Mouse (Mus musculus) gastrocnemius, adult 18-20 months (tissue): ENCODE measurements around the gene Map7. TPM values are rescaled to one million over a fixed set of nuclear protein-coding genes. Genes with fewer than 3 reads are reported as not detected.
A peak's percentile ranks its signal among the peaks of the same experiment; 100 is the strongest.

Source experiments
- DNase-seq: peaks from one replicate; pipeline ENCODE4 v3.0.0; 2021; ENCODE audit warnings: low spot score
- total RNA-seq, 2 experiments: library from RNA; stranded (reverse); gene quantifications; 2 replicates each; pipeline ENCODE4 v1.2.3; 2021

Map7 gene
- total RNA-seq, 2 experiments from 2014 or later = 5.0 to 6.7 TPM

GRCm38 (mm10) chr10:20185264-20185663 lies 37.0 kb downstream of the Map7 start:
- no peak for DNase-seq

- no peak for DNase-seq
These were observed 37.5 kb downstream of the Map7 start for GRCm38 (mm10) chr10:20185806-20186205.

DNA sequence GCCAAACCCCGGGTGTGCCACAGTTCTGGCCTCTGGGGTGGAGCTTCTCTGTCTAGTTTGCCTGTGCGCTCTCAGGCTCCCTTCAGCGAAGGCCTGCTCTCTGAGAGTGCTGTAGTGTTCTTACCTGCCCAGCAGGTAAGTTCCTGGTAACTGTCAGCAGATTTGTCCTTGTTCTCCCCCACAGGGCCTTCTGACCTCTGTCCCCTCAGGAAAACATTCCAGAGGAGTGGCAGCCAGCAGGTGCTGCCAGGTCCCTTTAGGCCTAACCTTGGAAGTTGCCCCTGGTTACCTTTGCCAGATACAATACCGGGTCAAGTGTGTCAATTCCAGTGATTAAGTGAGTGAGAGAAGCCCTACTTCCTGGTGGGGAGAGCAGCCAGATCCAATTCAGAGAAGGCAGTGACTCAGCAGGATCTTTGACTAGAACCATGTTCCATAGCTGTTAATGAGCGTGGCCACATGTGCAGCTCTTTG lies 38.6 kb downstream of the Map7 start:
- DNase-seq = no peak

GRCm38 (mm10) chr10:20190139-20190747 lies 42.0 kb downstream of the Map7 start:
- no peak for DNase-seq

DNA sequence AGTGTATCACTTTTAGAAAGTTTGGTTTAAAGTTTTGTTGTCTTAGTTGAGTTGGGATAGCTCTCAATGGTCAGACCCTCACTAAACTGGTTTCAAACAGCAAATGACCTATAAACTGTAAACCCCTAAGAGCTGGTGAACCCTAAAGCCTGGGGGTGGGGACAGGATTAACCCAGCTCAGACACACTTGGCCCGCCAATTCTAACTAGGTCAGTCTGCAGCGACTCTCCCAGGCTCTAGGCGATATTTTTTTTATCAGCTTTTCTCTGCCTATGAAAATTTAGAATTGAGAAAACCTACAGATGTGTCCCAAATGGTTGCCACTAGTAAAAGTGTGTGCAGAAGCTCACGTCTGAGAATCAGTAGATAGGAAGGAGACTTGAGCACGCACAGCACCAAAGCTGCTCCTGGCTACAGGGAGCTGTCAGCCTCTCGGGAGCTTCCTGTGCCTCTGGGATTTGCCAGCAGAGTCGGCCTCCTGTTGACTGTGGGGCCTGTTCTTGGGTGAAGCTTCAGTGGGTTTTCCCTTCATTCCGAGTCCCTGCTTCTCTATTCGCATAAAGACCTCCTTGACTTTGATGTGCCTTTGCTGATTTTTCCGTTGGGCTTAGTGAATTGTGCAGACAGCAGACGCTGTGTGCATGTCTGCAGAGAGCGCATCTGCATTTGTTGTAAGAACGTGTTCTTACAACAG lies 46.7 kb downstream of the Map7 start:
- DNase-seq = no peak

DNA sequence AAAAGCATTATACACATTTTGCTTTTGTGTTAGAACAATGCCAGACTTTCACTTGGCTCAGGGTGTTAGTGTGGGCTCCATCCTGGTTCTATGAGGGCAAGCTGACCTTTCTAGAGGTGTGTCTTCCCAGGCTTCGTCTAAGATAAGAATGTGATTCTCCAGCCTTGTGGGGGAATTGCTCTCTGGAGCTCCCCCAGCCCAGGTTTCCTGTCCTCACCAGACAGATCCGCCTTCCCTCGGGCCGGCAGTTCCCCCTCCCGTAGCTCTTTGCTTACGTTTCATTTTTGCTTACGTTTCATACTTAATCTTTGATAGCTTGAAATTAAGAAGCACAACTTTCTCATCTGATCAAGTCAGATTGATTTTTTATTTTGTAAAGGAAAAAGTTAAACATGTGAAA lies 48.8 kb downstream of the Map7 start:
- no peak for DNase-seq

DNA sequence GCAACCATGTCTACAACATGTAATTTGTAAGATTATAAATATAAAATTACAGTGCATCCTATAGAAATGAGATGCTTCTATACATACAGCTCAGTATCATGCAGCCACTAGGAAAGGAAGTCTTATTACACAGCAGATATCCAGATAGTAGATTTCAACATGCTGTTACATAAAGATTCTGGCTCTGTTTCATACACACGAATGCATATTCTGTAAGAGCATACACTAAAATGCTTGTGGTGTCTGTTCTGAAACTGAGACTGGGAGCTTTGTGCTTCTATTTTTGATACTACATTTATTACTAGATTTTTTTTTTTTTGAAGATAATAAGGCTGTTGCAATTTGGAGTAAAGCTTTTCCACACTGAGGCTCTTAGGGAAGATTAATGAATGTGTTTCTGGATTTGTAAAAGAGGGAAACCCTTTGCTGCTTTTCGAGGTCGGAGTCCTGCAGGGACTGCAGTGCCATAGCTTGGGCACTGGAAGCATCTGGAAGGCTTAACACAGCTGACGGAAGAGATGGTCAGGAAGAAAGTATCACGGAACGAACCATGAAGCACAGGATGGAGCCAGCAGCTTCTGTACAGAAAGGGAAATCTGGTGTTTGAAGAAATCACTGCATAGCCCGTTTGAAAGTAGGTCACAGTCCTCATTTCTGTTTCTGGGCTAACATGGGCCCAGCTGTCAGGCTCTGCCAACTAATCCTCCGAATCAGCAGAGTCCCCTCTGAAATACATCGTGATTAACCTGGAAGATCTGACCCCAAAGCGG lies 50.9 kb downstream of the Map7 start:
- DNase-seq = no peak

GRCm38 (mm10) chr10:20201236-20201635 lies 53.0 kb downstream of the Map7 start:
- DNase-seq = no peak

DNA sequence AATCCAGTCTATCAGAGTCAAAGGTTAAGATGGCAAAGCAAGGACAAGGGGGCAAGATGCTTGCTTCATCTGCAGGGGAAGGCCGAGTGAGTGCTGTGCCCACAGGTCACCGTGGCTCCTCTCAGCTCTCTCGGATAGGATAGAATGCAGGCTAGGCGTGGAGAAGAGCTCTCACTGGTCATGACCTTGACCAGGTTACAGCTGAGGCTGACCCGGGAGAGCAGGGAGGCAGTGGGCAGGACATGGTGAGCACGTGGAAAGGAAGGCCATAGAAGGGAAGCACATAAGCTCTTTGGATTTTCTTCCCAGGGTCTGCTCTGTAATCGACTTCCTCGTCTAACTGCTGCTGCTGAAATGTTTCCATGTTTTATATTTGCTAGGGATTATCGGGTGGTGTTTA lies 53.9 kb downstream of the Map7 start:
- DNase-seq = no peak

GRCm38 (mm10) chr10:20202818-20203217 lies 54.5 kb downstream of the Map7 start:
- no peak for DNase-seq

DNA sequence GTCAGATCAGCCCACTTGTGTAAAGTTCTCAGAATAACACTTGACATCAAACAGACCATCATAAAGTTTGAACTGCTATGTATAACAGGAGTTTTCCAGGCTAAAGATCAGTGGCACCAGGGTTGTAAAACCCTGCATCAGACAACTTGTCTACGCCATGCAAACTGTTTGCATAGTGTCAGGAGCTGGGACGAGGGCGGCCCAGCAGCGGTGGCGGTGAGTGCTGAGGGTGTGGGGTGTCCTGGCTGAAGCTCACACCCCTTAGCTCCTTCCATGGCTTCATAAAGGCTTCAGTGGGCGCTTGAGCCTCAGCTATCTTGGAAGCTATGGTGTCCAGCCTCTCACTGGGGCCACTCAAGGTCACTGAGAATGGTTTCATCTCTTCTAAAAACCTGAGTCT lies 55.2 kb downstream of the Map7 start:
- no peak for DNase-seq

GRCm38 (mm10) chr10:20204696-20205431 lies 56.6 kb downstream of the Map7 start:
- no peak for DNase-seq

DNA sequence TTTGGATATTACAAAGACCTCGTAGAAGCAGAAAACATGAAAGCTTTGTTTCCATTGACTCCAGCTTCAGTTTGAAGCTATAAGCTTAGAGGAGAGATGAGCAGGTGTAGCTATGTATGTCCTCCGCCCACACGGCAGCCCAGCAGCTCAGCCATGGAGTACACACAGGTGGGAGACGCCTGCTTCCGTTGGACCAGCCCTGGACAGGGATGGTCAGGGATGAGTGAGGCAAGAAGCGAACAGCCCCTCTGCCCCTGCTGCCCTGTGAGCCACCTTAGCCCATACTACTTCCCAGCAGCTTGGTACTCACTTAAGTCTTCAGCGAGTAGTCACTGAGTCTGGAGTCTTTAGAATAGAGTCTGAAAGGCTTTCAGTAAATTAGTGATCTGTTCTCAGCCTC lies 58.7 kb downstream of the Map7 start:
- DNase-seq = no peak

DNA sequence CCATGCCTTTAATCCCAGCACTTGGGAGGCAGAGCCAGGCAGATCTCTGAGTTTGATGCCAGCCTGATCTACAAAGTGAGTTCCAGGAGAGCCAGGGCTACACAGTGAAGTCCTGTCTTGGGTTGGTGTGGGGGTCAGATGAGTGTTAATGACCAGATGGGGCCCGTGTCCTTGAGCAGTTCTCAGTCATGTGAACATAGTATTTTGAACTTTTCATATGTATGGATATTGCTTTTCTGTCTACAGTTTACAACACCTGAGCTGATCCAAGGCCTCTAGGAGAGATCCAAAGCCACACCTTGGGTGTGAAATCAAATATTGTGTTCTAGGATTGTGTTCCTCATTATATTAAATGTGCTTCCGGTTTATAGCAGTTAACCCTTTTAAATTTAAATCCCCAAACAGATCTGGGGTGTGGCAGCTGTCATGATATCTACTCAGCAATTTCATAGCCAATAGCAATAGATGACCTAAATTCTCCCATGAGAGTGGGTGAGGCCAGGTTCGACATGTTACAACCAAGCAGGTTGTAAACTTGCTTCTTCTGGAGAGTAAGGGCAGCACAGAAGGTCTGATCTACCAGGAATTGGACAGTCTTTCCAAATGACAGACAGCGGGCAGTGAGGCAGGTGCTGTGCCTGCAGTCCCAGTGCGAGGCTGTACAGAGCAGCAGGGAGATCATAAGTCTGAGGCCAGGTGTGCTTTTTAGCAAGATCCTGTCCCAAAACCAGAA lies 61.5 kb downstream of the Map7 start:
- no peak for DNase-seq

GRCm38 (mm10) chr10:20214418-20214817 lies 66.1 kb downstream of the Map7 start:
- DNase-seq = no peak

- no peak for DNase-seq
These were observed 68.7 kb downstream of the Map7 start for GRCm38 (mm10) chr10:20216982-20217381.

DNA sequence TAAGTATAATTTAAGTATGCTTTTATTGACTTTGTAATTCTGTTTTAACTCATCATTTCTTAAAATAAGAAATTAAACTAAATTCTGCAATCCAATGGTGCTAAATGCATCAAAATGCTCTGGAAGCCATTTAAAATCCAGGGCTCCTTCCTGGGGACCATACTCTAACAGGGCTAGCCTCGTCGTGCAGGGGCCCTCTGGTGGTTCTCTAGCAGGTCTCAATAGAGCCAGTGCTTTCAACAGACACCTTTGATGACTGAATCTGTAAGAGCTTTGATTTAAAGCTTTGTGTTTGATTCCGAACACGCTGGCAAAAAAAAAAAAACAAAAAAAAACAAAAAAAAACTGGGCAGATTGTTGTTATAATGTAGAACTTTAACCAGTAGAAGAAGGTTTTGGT lies 70.6 kb downstream of the Map7 start:
- no peak for DNase-seq

DNA sequence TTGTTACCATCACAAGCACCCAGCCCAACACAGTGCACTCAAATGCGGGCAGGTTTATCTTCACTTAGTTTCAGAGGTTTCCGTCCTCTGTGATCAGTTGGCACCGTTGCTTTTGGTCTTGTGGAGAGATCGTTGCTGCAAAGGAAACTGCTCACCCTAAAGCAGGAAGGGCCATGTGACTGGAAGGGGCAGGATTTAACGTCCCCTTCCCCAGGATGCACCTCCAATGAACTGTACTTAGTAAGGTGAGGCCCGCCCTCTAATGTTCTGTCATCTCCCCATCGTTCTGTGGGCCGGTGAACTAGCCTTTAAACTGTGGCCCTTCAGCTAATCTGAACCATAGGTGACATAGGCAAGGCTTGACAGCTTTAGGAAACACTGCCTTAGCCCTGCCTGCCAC lies 71.3 kb downstream of the Map7 start:
- no peak for DNase-seq

GRCm38 (mm10) chr10:20220443-20221071 lies 72.3 kb downstream of the Map7 start:
- no peak for DNase-seq

DNA sequence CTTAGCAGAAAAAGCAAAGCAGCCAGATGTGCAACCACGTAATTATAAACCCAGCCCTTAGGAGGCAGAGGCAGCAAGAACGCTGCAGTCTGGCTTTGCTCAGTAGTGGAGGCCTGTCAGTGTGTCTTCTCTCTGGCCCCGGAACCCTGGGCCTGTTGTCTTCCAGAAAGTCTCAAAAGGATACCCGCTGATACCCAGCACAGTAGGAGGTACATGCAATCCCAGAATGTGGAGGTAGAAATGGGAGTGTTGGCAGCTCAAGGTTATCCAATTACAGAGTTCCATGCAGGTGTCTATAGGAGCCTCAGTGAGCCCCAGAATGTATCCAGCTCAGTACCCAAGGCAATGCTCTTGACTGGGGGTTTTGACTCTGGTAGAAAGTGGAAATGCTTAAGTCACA lies 73.7 kb downstream of the Map7 start:
- no peak for DNase-seq

DNA sequence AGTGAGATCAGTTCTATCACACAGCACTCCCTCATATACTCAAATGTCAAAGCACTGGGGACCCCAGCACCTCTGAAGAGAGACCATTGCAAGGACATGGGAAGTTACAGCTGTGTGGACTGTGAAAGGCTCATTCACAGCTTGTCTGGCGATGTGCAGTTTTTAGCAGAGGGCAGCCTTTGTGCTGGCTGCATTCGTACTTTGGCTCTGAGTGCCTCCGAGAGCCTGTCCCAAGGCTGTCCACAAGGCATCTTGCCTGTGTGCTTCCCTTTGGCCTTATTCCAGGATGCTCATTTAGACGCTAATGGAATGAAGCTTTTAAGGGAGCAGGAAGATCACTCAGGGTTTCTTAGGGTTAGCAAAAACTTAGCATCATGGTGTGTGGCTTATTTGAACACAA lies 78.5 kb downstream of the Map7 start:
- peak; percentile 16 for DNase-seq
